Comparison of ENCODE assay signal across 8 mouse cellular contexts in the genomic region with DNA sequence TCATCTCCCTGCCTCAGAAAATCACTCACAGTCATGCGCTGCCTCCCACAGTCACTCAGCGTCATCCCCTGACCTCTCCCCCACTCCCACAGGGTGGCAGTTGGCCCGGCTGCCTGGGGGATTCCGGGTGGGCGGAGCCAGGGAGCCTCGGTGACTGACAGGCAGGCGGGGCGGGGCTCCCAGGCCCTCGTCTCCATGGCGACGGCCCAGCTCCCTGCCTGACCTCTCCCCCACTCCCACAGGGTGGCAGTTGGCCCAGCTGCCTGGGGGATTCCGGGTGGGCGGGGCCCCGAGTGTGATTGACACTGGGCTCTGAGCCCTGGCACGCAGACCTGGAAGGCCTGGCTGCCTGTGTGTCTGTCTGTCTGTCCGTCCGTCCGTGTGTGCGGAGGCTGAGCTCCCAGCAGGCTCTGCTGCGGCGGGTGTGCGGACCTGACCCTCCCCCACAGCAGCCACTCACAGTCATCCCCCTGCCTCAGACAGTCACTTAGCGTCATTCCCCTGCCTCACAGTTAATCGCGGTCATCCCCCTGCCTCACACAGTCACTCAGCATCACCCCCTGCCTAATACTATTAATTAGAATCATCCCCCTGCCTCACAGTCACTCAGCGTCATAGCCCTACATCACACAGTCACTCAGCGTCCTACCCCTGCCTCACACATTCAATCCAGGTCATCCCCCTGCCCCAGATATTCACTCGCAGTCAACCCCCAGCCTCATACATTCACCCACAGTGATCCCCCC. TPM values are rescaled to one million over a fixed set of nuclear protein-coding genes. Genes with fewer than 3 reads are reported as not detected.
DNase-seq lines count a peak whose midpoint lies in the region; ATAC-seq lines count a peak whose summit lies in the region.
"Not testable (repeated sequence)": the region's sequence is repeated elsewhere in the genome, so short reads cannot be mapped to it uniquely, and the experiment has no call there.

No protein-coding gene starts in this region.

- ATAC-seq in embryonic facial prominence, embryonic 14.5 days (ENCODE audit: low read depth), result peak; percentile 71
- peak; percentile 59 for ATAC-seq in kidney, embryonic 14.5 days (ENCODE audit: low FRiP score, low TSS enrichment)
- peak; percentile 16; the same call in 1 of the 2 replicates for ATAC-seq in limb, embryonic 13.5 days (ENCODE audit: low FRiP score, low read depth)
- ATAC-seq in midbrain, embryonic 13.5 days, result peak; percentile 34

- peak overlapping the region; percentile 1; the same call in 1 of the 2 replicates for H3K4me3 ChIP-seq in embryonic facial prominence, embryonic 14.5 days (ENCODE audit: low read depth, low read length)
- H3K4me3 ChIP-seq in kidney, embryonic 14.5 days (ENCODE audit: low read length); limb, embryonic 13.5 days: not testable (repeated sequence)
- peak overlapping the region; percentile 23 for H3K4me3 ChIP-seq in midbrain, embryonic 13.5 days (replicated peaks)

- H3K4me1 ChIP-seq in embryonic facial prominence, embryonic 14.5 days (ENCODE audit: control insufficient read depth, insufficient read depth, low read length); kidney, embryonic 14.5 days (ENCODE audit: control insufficient read depth, insufficient read depth, low read length); limb, embryonic 13.5 days; midbrain, embryonic 13.5 days (replicated peaks): not testable (repeated sequence)

- H3K4me2 ChIP-seq in embryonic facial prominence, embryonic 14.5 days (ENCODE audit: low read depth, low read length), result peak overlapping the region; percentile 28; the same call in 1 of the 2 replicates
- H3K4me2 ChIP-seq in kidney, embryonic 14.5 days (replicated peaks; ENCODE audit: low read depth, low read length), result not testable (repeated sequence)
- peak overlapping the region; percentile 45 for H3K4me2 ChIP-seq in limb, embryonic 13.5 days (replicated peaks)
- peak overlapping the region; percentile 32; the same call in 1 of the 2 replicates for H3K4me2 ChIP-seq in midbrain, embryonic 13.5 days (replicated peaks)

- H3K9ac ChIP-seq in embryonic facial prominence, embryonic 14.5 days (ENCODE audit: low read depth, low read length); kidney, embryonic 14.5 days (ENCODE audit: low read depth, low read length); limb, embryonic 13.5 days; midbrain, embryonic 13.5 days (replicated peaks): not testable (repeated sequence)

- 49% methylated on average over 28 of the region's 28 CpGs for WGBS in embryonic facial prominence, embryonic 14.5 days
- WGBS in kidney, embryonic 14.5 days, result 27% methylated on average over 28 of the region's 28 CpGs
- 39% methylated on average over 19 of the region's 28 CpGs for WGBS in limb, embryonic 13.5 days
- WGBS in midbrain, embryonic 13.5 days, result 16% methylated on average over 11 of the region's 28 CpGs

- H3K27ac ChIP-seq in embryonic facial prominence, embryonic 14.5 days (replicated peaks; ENCODE audit: low read depth, low read length), result peak overlapping the region; percentile 19; the same call in 1 of the 2 replicates
- H3K27ac ChIP-seq in kidney, embryonic 14.5 days (ENCODE audit: low read depth, low read length); limb, embryonic 13.5 days; midbrain, embryonic 13.5 days: not testable (repeated sequence)

- peak; percentile 93 for DNase-seq in 3T3-L1 (ENCODE audit: low read depth, low spot score)
- DNase-seq in adrenal gland, postnatal 25 days, result peak; percentile 100
- DNase-seq in embryonic facial prominence, embryonic 14.5 days (ENCODE audit: low spot score), result peak; percentile 65
- peak; percentile 97 to 99 for DNase-seq in heart, adult 9 months (ENCODE audit: low spot score in 2 of 2)
- peak; percentile 83 for DNase-seq in spleen, adult 12 weeks (ENCODE audit: low spot score)

- peaks cover 80% of the 10 kb centered on the region for H3K9me3 ChIP-seq in embryonic facial prominence, embryonic 14.5 days (ENCODE audit: control insufficient read depth, low read length)
- H3K9me3 ChIP-seq in kidney, embryonic 14.5 days (ENCODE audit: control insufficient read depth, low read length), result peaks cover 60% of the 10 kb centered on the region
- H3K9me3 ChIP-seq in limb, embryonic 13.5 days, result peaks cover 38% of the 10 kb centered on the region
- peaks cover 30% of the 10 kb centered on the region for H3K9me3 ChIP-seq in midbrain, embryonic 13.5 days

- H3K27me3 ChIP-seq in embryonic facial prominence, embryonic 14.5 days (replicated peaks; ENCODE audit: control insufficient read depth, insufficient read depth, low read length); kidney, embryonic 14.5 days (ENCODE audit: control insufficient read depth, insufficient read depth, low read length); limb, embryonic 13.5 days; midbrain, embryonic 13.5 days: not testable (repeated sequence)

- peaks cover 51% of the 10 kb centered on the region for H3K36me3 ChIP-seq in embryonic facial prominence, embryonic 14.5 days (ENCODE audit: control insufficient read depth, insufficient read depth, low read length)
- H3K36me3 ChIP-seq in kidney, embryonic 14.5 days (ENCODE audit: control insufficient read depth, insufficient read depth, low read length), result peaks cover 30% of the 10 kb centered on the region
- peaks cover 34% of the 10 kb centered on the region for H3K36me3 ChIP-seq in limb, embryonic 13.5 days
- H3K36me3 ChIP-seq in midbrain, embryonic 13.5 days, result peaks cover 30% of the 10 kb centered on the region

RNA-seq across cellular contexts. Expression of a gene that starts 18.2 kb away (rescaled TPM):
- 401 and 486 TPM in 2 replicates for total RNA-seq in adrenal gland, postnatal 25 days (2021)
- polyA plus RNA-seq in embryonic facial prominence, embryonic 14.5 days (2014; fragmentation: Nextera tagmentation; extraction: Ambion mirVana), result 128 and 129 TPM in 2 replicates
- 279 and 362 TPM in 2 replicates for polyA plus RNA-seq in kidney, embryonic 14.5 days (2014; fragmentation: Nextera tagmentation; extraction: Ambion mirVana)
- polyA plus RNA-seq in limb, embryonic 13.5 days (2015; fragmentation: Nextera tagmentation; extraction: Ambion mirVana), result 209 and 230 TPM in 2 replicates
- 164 and 183 TPM in 2 replicates for polyA plus RNA-seq in midbrain, embryonic 13.5 days (2015; fragmentation: Nextera tagmentation; extraction: Ambion mirVana)

Comparison
In these comparisons a context has a peak if more than half of its experiments do, and no peak if none do; other contexts are left out.
1. ATAC-seq: peak in every context shown above with its lines; median percentile 71 in embryonic facial prominence, embryonic 14.5 days; 59 in kidney, embryonic 14.5 days; 34 in midbrain, embryonic 13.5 days; 16 in limb, embryonic 13.5 days.